Mouse (Mus musculus) thymus, postnatal 0 days (tissue): Measurements from ENCODE around the gene Cnot3. TPM values are rescaled to one million over a fixed set of nuclear protein-coding genes. Genes with fewer than 3 reads are reported as not detected.
"Not testable (repeated sequence)": the region's sequence is repeated elsewhere in the genome, so short reads cannot be mapped to it uniquely, and the experiment has no call there.

Experiments used
- DNase-seq: peaks from one replicate; pipeline ENCODE4 v3.0.0-alpha.2; 2015; ENCODE audit warnings: low spot score
- polyA plus RNA-seq: library from polyadenylated mRNA; unstranded; fragments of >200 nt; fragmentation: Nextera tagmentation; extraction: Ambion mirVana; gene quantifications from 2 replicates; pipeline ENCODE4 v1.2.1, GENCODE M21; 2015

The Cnot3 gene
- polyA plus RNA-seq: 42.6 and 44.5 TPM in 2 replicates

DNA sequence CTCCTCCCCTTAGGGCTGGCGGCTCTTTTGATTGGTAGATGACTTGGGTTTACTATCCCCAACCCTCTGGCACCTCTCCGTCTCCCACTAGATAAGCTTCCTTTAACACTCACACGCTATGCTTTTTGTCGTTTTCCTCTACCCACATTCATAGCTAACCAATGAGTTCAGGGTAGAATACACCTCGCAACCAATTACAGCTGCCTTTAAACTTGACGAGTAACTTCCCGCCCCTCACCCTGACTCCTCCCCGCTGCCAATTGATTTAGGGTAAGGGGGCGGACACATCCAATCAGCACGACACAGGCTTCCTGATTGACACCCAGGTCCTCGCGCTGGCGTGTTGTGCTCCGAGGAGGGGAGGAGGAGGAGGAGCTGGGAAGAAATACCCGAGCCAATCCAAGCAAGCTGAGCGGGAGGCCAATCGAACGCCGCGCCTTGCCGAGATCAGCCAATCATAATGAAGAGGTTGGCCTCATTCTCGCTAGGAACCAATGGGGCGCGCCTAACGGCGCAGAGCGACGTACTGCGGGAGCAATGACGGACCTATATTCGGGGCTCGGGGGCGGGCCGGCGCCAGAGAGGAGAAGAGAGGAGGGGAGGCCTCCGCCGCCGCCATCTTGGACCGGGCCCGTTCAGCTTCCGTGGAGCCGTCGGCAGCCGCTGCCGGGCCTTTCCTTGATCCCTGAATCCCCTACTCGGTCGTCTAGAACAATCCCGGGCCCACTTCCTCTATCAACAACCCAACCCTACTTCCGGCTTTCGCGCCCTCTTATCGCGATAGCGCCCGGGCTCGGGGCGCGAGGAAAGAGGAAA, at the start of gene Cnot3:
Cnot3 (plus strand) TSS at position 597 of the 816 bp plus-strand sequence.
- DNase-seq: peak; percentile 99

DNA sequence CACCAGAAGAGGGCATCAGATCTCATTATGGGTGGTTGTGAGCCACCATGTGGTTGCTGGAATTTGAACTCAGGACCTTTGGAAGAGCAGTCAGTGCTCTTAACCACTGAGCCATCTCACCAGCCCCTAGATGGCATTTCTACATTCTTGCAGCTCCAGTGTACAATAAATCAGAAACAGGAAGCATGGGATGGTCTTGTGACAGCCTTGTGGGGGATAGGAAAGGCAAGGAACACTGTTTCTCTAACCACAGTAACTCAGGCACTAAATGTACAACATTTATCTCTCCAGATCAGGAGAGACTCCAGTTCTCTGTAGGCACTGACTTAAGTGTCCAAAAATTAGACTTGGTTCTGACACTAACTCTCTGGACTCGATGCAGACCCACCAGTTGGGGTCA, 47.3 kb upstream of the Cnot3 start:
- DNase-seq: not testable (repeated sequence)

- DNase-seq: peak; percentile 77
Measured at GRCm38 (mm10) chr7:3601119-3601518, 43.9 kb upstream of the Cnot3 start.

GRCm38 (mm10) chr7:3606798-3607197, 38.3 kb upstream of the Cnot3 start:
- peak; percentile 31 for DNase-seq

DNA sequence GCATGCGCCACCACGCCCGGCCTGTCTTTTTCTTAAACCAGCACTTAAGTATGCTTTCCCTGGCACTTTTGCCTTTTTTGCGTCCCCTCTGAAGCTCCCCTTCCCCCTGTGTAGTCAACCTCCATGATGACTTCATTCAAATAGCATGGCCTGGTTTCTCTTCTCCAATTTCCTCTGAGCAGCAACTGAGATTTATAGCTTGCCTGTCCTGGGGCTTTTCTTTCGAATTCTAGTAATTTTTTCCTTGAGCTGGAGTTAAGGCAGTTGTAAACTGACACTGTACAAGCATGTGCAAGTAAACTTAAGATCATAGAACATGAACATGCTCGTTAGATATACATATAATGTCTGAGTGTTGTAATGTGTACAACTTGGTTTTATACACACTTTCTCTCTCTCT, 37.7 kb upstream of the Cnot3 start:
- no peak for DNase-seq

DNA sequence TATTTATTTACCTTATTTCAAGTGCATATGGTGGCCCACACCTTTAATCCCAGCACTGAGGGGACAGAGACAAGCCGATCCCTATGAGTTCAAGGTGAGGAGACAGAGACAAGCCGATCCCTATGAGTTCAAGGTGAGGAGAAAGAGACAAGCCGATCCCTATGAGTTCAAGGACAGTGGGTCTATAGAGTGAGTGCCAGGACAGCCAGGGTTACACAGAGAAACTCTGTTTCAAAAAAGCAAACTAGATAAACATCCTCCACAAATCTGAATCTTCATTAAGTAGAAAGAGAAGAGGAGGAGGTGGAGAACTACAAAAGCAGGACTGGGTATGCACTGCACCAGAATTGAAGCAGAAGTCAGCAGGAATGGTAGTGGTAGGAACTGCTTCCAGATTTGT, 36.4 kb upstream of the Cnot3 start:
- no peak for DNase-seq

GRCm38 (mm10) chr7:3609082-3609481, 36.0 kb upstream of the Cnot3 start:
- no peak for DNase-seq

GRCm38 (mm10) chr7:3610437-3610836, 34.6 kb upstream of the Cnot3 start:
- no peak for DNase-seq

DNA sequence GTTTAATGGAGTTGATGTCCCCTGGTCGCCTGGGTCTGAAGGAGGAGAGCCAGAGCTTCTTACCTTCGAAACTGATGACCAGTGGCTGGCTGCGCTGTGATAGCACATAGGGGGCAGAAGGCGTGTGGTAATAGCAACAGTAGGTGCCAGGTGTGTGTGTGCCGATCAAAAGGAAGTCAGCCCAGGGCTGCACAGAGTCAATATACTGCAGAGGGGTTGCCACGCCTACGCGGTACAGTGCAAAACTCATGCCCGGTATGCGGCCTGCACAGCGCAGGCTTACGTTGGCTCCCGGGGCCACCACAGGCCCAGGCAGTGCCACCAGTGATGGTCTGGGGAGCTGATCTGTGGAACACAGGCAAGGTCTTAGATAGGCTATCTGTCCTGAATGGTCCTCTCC, 34.1 kb upstream of the Cnot3 start:
- no peak for DNase-seq

DNA sequence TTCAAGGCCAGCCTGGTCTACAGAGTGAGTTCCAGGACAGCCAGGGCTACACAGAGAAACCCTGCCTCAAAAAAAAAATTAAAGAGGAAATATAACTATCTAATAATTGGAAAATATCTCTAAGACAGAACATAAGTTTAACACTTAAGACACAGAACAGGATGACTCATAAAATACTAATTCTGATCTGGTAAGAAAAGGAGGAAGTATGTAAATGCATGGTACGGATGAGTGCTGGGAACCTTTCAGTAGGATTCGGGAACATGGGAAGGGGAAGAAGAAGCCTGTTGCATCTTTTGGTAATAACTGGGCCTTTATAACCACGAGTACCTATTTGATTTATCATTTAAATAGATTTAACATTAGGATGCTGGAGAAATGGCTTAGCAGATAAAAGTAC, 31.0 kb upstream of the Cnot3 start:
- no peak for DNase-seq

- no peak for DNase-seq
Measured at GRCm38 (mm10) chr7:3616057-3616388, 29.0 kb upstream of the Cnot3 start, which contains the start of gene Oscar. Oscar (minus strand) TSS chr7:3616157.

GRCm38 (mm10) chr7:3616389-3617241, 28.5 kb upstream of the Cnot3 start:
- no peak for DNase-seq

DNA sequence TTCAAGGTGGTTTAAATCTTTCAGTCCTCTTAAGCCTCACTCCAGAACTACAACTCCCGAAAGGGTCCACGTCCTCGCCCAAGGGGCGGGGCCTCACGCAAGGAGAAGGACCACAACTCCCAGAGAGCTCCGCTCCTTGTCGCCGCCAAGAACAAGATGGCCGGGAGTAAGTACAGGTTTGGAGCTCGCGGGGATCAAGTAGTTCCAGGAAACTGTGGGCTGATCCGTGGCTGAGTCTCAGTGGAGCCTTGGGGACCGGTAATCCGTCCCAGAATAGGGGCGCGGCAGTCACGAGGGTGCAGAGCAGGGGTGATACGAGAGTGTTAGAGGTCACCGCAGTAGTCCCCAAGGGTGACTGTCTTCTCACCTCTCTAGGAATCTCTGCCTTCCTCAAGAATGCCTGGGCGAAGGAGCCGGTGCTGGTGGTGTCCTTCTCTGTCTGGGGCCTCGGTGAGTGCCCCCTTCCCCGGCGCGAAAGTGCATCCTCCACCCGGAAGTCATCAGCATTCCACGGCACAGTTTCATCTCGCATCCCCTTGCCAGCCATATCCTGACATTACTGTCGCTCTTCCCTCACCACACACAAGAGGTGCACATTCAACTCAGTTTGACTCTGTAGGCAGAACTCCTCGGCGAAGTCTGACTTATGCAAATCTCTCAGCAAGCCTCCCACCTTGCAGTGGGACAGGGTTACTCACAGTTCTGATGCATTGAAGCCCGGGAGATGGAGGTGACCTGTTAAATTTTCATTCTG, 27.6 kb upstream of the Cnot3 start, which contains the start of gene Ndufa3:
Ndufa3 (plus strand) TSS at position 132 of the 754 bp plus-strand sequence.
- DNase-seq: peak; percentile 94

- no peak for DNase-seq
Measured at GRCm38 (mm10) chr7:3629030-3629429, 16.0 kb upstream of the Cnot3 start.

DNA sequence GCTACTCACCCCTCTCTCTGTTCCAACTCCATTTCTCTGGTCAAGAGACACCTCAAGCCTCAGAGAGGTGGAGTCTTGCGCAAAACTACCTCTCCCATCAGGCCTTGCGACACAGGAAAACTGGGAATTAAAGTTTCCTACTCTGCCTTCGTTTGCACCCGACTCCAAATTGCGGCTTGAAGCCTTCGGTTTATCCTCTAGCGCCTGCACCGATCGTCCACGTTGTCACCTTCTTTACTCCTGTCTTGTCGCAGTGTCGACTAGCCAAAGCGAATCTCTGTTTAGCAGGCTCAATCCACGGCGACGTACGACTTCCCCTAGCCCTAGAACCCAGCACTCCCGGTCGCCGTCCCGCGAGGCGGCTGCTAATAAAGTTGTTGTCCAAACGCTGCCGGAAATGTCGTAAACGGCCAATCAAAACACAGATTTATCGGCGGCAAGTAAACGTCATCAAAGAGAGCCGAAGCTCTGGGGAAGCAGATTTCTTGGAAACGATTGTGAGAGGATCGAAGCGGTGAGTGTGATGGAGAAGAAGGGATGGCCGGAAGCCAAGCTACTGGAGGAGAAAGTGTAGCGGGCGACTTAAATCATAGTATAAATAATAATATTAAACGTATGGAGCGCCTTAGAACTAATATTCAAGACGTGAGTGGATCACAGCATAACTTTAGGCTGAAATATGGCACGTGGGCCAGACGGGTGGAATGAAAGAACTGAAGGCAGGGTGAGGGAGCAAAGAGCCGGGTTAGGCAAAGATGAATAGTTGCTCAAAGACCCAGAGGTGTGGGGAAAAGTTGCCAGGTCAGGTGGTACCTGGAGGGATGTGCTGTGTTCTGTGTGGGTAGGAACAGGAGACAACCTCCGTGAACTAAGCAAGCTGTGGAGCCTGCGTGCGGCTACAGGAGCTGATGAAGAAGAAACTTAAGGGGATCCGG, 15.3 kb upstream of the Cnot3 start, which contains the start of the genes Tfpt and Prpf31:
Tfpt (minus strand) TSS at position 387 of the 935 bp plus-strand sequence.
Prpf31 (plus strand) TSS at position 443 of the 935 bp plus-strand sequence.
- DNase-seq: peak; percentile 93

- no peak for DNase-seq
Measured at GRCm38 (mm10) chr7:3630478-3630815, 14.6 kb upstream of the Cnot3 start.

DNA sequence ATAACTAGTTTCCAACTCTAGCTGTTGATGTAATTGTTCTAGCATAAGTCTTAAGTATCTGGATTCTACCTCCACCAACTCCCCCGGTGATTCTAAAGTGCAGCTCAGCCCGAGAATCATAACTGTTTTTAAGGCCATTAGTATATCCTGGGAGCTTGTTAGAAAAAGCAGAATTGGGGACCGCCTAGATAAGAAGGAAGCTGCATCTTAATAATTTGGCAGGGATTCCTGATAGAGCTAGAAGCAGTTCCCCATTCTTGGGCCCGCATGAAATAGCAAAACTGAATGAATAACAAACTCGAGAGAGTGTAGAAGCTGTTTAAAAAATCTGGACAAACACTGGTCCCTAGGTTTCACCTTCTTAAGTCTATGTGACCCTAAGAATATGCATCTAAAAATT, 1.7 kb upstream of the Cnot3 start:
- no peak for DNase-seq

- DNase-seq: no peak
Measured at GRCm38 (mm10) chr7:3643843-3644242, 1.2 kb upstream of the Cnot3 start.

DNA sequence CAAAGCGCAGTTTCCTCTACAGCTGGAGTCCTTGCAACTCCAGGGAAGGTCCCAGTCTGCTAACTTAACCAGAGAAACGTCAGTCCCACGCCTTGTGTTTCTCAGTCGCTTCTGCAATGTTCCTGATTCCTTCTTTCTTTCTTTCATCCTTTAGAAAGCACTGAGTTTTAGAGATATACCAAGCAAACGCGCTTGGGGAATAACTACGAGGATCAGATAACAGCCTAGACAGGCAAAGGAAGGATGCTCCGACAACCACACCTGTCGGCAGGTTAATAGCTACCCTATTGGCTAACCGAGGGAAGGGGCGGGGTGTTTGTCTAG, 758 bp upstream of the Cnot3 start:
- DNase-seq: no peak

- DNase-seq: no peak
Measured at GRCm38 (mm10) chr7:3645488-3646025, 489 bp downstream of the Cnot3 start.
